Mouse (Mus musculus) frontal cortex, postnatal 10 days (tissue): ENCODE results near the gene Optc.
A peak's percentile ranks its signal among the peaks of the same experiment; 100 is the strongest.

Experiments
- DNase-seq, 2 experiments: peaks; one replicate each; pipeline ENCODE4 v3.0.0; 2022; ENCODE audit warnings: low spot score in 2 of 2, mixed read lengths in 1 of 2

The Optc gene

GRCm38 (mm10) chr1:133907949-133908658, at the start of gene Optc:
Optc (minus strand) TSS chr1:133907999.
- peak; percentile 75 to 77 for DNase-seq

- DNase-seq: no peak
Observed at GRCm38 (mm10) chr1:133954009-133954408, 46.2 kb upstream of the Optc start.

GRCm38 (mm10) chr1:133953261-133953742, 45.5 kb upstream of the Optc start:
- no peak for DNase-seq

- DNase-seq: no peak
Observed at GRCm38 (mm10) chr1:133951598-133951997, 43.8 kb upstream of the Optc start.

- no peak for DNase-seq
Observed at GRCm38 (mm10) chr1:133950061-133950782, 42.4 kb upstream of the Optc start.

GRCm38 (mm10) chr1:133945106-133945505, 37.3 kb upstream of the Optc start:
- no peak for DNase-seq

- no peak for DNase-seq
Observed at GRCm38 (mm10) chr1:133941904-133942303, 34.1 kb upstream of the Optc start.

GRCm38 (mm10) chr1:133941158-133941860, 33.5 kb upstream of the Optc start:
- DNase-seq: no peak

GRCm38 (mm10) chr1:133940481-133941092, 32.8 kb upstream of the Optc start:
- DNase-seq: no peak

- no peak for DNase-seq
Observed at GRCm38 (mm10) chr1:133939708-133940107, 31.9 kb upstream of the Optc start.

GRCm38 (mm10) chr1:133936169-133936568, 28.4 kb upstream of the Optc start:
- no peak for DNase-seq

GRCm38 (mm10) chr1:133934354-133934963, 26.7 kb upstream of the Optc start:
- no peak for DNase-seq

GRCm38 (mm10) chr1:133933301-133934195, 25.7 kb upstream of the Optc start:
- DNase-seq: no peak

GRCm38 (mm10) chr1:133929980-133930379, 22.2 kb upstream of the Optc start:
- no peak for DNase-seq

- no peak for DNase-seq
Observed at GRCm38 (mm10) chr1:133925223-133925622, 17.4 kb upstream of the Optc start.

GRCm38 (mm10) chr1:133924141-133924875, 16.5 kb upstream of the Optc start:
- DNase-seq: peak in 1 of 2 experiments; percentile 38

- no peak for DNase-seq
Observed at GRCm38 (mm10) chr1:133923071-133923470, 15.3 kb upstream of the Optc start.

GRCm38 (mm10) chr1:133921304-133921751, 13.5 kb upstream of the Optc start, which contains the start of gene Prelp:
Prelp (minus strand) TSS chr1:133921414.
- DNase-seq: no peak

GRCm38 (mm10) chr1:133920876-133921275, 13.1 kb upstream of the Optc start:
- DNase-seq: no peak

- no peak for DNase-seq
Observed at GRCm38 (mm10) chr1:133920401-133920800, 12.6 kb upstream of the Optc start.
